Mouse (Mus musculus) gastrocnemius, postnatal 14 days (tissue): ENCODE data around the gene Sorbs2. TPM values are rescaled to one million over a fixed set of nuclear protein-coding genes. Genes with fewer than 3 reads are reported as not detected.
"Not testable (repeated sequence)": the region's sequence is repeated elsewhere in the genome, so short reads cannot be mapped to it uniquely, and the experiment has no call there.

Source experiments
- DNase-seq: peaks from one replicate; pipeline ENCODE4 v3.0.0; 2021; ENCODE audit warnings: mixed read lengths
- intact Hi-C: fragments of 180-260 bp; cut with DNase I; formaldehyde crosslinking; loops from one replicate; pipeline ENCODE4 v1.15.1; 2025; ENCODE audit warnings: low total_unique reads
- total RNA-seq, 2 experiments: library from RNA; stranded (reverse); gene quantifications; 2 replicates each; pipeline ENCODE4 v1.2.3; 2021

Gene Sorbs2
- total RNA-seq, 2 experiments from 2014 or later: 16.9 to 17.3 TPM

DNA sequence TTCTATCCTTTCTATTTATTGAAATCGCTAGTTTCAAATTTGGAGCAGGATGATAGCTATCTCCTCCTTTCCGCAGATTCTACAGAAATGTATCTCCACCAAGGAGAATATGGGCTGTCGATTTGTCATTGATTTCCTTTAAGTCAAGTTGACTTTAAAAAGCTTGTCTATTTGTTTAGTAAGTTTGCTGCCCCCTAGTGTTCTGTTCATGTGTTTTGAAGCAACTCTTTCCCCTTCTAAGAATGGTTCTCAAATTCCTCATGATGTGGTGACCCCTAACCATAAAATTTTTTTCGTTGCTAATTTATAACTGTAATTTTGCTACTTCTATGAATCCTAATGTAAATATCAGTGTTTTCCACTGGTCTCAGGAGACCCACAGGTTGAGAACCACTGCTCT lies 273.0 kb downstream of the Sorbs2 start:
- no peak for DNase-seq
- intact Hi-C loops: loop anchor here (2.0 to 5.0 kb wide), 2 partner anchors 326 to 343 kb away; no protein-coding TSS in a partner anchor

DNA sequence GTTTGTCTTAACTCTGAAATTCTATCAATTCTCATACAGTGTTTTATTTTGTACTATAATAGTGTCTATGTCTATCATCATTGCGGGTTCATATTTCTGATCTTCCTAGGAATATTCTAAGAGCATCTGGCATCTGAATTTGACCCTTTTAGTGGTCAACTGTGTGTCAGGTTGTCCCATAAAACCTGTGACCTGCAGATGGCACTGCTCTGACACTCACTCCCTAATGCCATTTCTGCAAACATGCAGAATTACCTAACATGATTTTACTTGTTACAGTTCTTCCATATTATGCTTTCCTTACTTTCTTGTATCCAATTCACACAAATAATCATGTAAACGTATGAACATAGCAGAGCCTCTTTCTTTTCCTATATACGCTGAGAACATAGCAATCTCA lies 281.0 kb downstream of the Sorbs2 start:
- no peak for DNase-seq
- intact Hi-C loops: no loop called here

DNA sequence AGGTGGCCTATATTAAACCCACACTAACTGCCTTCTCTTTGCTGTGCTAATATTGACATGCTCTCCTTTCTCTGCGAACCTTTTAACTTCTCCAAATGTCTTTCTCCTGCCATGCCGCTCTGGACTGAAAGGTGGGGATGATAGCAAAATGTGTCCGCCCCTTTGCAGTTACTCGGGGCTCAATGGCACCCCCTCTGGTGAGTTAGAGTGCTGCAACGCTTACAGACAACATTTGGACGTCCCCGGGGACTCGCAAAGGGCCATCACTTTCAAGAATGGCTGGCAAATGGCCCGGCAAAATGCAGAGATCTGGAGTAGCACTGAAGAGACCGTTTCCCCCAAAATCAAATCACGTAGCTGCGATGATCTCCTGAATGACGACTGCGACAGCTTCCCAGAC lies 287.3 kb downstream of the Sorbs2 start:
- no peak for DNase-seq
- intact Hi-C loops: loop anchor here (5.0 kb wide), 1 partner anchor 142 kb away; no protein-coding TSS in a partner anchor

DNA sequence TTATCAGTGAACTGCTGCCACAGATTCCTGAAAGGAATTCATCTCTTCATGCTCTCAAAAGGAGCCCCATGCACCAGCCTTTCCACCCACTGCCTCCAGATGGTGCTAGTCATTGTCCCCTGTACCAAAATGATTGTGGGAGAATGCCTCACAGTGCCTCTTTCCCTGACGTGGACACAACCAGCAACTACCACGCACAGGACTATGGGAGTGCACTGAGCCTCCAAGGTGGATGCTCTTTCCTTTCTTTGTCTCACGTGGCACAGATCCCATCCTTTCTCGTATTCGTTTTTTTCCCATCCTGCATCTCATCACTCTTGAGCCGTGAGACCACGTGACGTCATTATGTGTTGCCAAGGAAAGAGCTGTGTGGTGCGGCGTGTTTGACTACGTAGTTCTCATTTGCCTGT lies 288.7 kb downstream of the Sorbs2 start:
- intact Hi-C loops: loop anchor here (5.0 kb wide), 1 partner anchor 141 kb away; no protein-coding TSS in a partner anchor
- peak; percentile 33 for DNase-seq

DNA sequence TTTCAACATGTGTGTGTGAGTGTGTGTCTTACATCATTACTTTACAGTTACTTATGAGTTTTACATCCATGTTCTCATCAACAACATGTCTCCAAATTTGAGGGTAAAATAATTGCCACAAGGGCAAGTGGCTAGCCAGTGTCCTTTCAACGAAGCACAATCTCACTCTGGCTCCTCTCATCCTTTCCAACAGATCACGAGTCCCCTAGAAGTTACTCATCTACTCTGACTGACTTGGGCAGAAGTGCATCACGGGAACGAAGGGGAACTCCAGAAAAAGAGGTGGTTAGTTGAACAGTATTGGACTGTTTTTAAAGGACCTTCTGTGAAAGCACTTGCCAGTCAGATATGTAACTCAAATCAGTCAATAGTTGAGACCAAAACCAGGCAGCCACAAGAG lies 291.9 kb downstream of the Sorbs2 start:
- no peak for DNase-seq
- intact Hi-C loops: loop anchor here (5.0 kb wide), 1 partner anchor 138 kb away; no protein-coding TSS in a partner anchor

DNA sequence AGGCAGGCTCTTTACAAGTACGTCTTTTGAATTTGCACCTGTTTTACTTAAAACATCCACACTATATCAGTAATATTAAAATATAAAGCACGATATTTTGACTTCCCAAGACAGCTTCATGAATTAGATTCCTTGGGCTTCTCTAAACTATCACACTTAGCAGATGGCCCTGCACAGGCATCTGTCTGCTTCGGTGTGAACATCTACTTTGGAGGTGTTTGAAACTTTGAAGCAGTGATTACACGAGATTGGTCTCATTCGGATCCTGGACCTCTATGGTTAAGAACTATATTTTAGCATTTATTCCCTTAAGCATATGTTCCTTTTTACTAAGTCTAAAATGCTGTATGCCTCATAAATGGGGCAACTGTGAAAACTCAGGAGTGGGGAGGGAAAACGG lies 301.0 kb downstream of the Sorbs2 start:
- no peak for DNase-seq
- intact Hi-C loops: no loop called here

DNA sequence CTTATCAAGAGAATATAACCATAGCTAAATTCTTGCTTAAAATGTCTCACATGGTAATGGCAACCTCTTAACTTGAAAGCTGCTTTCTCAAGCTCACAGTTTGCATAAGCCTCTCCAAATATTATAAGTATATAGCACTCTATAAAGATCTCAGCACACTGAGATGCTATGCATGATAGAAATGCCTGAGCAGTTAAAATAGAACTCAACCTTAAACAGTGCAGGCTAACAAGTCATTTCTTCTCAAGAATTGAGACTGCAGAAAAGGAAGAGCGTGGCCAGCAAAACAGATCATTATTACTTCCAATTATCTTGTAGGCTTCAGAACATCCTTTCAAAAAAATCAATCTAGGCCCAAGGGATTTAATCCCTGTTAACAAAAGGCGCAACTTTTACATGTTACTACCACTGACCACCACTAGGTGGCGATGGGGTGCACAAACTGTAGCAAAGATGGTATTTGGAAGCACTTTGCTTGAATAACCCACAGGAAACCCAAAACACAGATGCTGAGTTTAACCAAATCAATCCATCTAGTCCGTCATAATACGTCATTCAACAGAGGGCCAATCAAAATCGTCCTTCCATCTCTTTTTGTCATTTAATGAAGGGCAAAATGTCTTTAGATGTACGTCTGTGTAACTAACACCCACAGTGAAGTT lies 309.3 kb downstream of the Sorbs2 start:
- peak; percentile 48 for DNase-seq
- intact Hi-C loops: loop anchor here (5.0 kb wide), 1 partner anchor 120 kb away; no protein-coding TSS in a partner anchor

DNA sequence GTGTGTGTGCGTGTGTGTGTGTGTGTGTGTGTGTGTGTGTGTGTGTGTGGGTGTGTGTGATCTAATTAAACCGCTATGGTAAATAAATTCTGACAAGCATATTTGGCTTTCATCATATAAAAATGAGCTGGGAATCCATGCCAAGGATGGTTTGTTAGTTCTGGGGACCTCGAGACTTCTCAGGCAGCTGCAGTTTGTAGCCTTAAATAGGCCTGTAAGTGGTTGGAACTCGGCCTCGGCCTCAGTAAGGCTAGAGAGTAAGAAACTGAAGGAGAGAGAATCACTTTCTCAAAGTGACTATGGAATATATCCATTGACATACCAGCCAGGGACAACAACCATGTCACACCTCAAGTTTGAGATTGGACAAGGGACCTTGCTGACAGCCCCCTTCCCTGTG lies 314.1 kb downstream of the Sorbs2 start:
- intact Hi-C loops: loop anchor here (10.0 kb wide), 1 partner anchor 63 kb away; the partner anchor contains the start of gene Pdlim3
- DNase-seq: no peak

DNA sequence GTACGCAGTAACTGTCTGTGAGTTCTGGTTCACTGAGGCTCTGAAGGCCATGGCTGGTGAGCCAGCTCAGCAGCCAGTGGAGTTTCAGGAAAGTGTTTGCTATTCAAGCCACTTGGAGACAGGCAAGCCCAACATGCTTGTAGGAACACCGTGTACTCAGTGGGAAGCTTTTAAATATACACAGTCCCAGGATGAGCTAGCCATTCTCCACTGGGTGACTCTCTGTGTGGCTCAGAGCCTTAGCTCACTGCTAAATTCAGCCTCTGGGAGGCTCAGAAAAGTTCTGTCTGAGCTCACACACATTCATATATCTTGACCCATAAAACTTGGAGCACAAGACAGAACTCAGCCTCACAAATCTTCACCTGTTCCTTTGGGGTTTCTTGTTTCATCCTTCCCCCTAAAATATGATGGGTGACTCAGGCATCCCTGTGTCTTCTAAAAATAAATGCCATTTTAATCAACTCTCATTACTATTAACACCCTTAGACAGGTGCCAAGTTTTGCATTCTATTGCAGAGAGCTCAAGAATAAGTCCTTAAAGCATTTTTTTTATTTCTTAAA lies 322.5 kb downstream of the Sorbs2 start:
- intact Hi-C loops: loop anchor here (10.0 kb wide), 1 partner anchor 55 kb away; the partner anchor contains the start of gene Pdlim3
- DNase-seq: no peak

DNA sequence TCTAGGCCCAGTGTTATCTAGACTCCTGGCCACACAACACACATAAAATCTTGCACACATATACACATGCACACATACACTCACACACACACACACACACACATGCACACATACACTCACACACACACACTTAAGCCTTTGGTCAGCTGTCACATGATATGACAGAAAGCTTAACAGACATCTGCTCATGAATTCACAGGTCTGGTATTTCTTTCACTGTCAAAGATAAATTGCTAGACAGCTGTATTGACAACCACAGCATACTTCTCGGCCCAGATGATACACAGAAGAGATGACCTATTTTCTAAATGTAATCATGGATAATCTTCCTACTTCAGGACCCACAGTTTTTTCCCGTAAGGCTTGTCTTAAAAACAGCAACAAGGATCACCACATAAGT lies 326.3 kb downstream of the Sorbs2 start:
- DNase-seq: no peak
- intact Hi-C loops: no loop called here

DNA sequence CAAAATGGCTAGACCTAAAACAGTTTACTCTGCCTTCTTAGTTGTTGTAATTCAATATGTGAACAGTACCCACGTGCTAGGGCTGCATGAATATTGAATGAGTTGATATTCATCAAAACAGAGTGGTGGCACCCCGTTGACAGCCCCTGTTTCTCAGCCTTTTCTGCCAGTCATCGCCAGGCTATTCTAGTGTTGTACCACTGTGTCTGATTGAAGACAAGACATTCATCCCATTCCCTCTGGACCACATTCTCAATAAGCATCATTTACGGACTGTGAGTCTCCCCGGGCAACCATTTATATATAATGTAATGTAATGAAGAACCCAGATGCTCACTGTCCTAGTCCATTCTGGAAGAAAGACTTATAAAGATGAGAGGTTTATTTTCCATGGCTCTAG lies 335.7 kb downstream of the Sorbs2 start:
- DNase-seq: no peak
- intact Hi-C loops: no loop called here

DNA sequence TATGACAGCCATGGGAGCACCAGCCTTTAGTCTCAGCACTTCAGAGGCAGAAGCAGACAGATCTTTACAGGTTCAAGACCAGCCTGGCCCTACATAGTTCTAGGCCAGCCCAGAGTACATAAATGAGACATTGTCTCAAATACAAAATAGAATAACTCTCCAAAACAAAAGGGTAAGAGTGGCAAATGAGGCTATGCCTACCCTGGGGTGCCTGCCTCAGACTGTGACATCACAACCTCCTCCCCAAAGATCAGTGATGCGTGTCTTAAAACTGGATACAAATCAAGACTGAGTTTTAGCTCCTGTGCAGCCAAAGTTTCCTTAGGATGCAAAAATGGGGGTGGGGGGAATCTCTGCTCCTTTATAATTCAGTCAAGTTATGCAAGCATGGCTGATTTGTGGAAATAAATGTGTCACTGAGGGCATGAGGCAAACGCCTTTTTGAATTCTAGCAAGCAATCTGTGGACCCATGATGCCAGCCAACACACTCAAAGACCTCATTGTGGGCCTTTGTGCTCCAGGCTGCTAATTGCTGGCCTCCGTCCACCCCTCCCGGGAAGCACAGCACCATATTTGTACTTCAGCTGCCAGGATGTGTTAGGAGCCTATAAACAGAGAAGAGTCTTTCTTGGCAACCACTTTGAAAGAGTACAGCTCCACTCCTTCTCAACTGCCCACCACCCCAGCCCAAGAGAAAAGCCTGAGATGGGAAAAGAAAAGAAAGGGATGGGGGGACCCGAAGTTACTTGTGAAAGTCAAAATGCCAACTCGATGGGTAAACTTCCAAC lies 336.7 kb downstream of the Sorbs2 start:
- intact Hi-C loops: no loop called here
- peak; percentile 54 for DNase-seq

DNA sequence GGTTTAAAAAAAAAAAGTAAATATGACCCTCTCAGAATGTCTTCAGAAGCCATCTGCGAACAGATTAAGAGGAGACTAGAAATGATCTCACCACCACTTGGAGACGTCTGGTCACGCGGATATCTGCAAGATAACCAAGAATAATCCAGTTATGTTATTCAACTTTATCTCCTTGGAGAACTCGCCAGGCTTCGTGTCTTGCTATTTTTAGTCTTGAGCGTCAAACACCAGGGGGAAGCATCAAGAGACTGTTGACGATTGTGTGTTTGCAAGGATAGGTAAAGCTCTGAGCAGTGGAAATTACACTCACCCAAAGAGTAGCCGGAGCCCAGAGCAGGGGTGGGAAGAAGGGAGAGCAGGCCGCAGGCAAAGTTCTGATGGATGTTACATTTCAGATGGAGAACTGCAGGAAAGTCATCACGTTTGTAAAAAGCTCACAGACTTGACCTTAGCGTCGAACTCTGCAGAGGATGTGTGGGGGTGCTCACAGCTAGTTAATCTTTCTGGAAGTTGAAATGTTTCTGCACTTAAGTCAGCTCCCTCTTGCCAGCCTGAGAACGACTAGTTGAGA lies 337.4 kb downstream of the Sorbs2 start:
- no peak for DNase-seq

DNA sequence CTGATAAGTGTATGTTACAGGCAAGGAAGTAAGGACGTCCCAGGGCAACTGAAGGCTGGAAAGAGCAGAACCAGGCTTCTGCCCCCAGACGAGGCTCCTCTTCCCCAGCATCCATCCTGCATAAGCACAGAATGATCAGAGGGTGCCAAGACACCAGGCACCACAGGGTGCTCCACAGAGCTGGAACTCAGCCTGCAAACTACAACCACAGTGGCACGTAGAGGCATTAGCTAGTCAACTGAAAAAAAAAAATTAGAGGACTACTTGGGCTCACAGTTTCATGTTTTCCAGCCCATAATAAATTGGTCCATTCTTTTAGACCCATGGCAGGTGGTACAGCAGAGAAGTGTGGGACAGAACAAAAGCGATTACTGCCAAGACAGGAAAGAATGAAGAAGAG lies 338.3 kb downstream of the Sorbs2 start:
- intact Hi-C loops: no loop called here
- no peak for DNase-seq

More for the DNA sequence above, 337.4 kb downstream of the Sorbs2 start:
- intact Hi-C loops: no loop called here

DNA sequence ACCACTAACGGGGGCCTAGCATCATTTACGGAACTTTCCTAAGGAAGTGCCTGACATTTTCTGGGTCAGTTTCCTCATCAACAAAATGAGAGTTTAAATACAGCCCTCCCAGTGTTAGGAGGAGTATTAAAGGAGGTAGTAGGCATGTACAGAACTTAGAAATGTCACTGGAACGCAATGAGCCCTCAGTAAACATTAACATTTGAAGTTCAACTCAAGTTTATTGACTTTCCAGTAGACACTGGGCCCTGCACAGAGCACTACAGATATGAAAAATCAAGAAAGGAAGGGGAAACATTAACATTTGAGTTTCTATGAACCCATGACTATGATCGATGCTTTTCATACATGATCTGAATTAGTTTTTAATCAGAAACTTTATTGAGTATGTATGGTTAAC lies 347.5 kb downstream of the Sorbs2 start:
- intact Hi-C loops: no loop called here

DNA sequence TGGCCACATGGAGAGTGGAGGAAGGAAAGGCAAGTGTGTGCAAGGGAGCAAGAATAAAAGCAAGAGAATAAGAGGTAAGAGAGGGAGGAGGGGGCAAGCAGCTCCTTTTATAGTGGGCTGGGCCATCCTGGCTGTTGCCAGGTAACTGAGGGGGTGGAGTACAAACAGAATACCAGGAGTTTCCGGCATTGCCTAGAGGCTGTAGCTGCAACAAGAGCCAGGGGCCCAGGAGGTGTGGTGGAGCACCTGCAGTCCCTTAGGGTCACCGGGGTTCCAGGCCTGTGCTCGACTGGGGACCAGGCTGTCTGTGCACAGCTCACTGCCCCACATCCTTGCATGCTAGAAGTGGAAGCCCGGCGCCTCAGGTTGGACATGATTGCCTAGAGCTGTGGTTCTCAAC lies 350.1 kb downstream of the Sorbs2 start:
- no peak for DNase-seq
- intact Hi-C loops: no loop called here

More for the DNA sequence above, 347.5 kb downstream of the Sorbs2 start:
- no peak for DNase-seq

DNA sequence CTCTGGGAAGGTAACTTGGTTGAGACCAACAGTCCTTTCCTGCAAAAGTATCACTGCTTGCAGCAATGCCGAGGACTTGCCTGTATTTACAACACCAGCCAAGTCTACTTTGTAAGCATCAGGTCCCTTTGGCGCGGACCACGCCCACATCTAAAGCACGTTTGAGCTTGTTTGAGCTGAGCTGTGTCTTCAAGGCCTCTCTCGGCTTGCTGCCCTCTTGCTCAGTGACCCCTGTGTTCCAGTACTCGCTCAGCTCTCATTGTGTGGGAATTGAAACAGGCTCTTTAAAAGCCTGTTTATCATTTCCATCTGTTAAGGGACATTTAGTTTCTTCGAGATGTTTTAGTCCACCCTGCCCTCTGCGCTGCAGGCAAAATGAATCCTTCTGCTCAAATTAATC lies 350.8 kb downstream of the Sorbs2 start:
- no peak for DNase-seq
- intact Hi-C loops: no loop called here

DNA sequence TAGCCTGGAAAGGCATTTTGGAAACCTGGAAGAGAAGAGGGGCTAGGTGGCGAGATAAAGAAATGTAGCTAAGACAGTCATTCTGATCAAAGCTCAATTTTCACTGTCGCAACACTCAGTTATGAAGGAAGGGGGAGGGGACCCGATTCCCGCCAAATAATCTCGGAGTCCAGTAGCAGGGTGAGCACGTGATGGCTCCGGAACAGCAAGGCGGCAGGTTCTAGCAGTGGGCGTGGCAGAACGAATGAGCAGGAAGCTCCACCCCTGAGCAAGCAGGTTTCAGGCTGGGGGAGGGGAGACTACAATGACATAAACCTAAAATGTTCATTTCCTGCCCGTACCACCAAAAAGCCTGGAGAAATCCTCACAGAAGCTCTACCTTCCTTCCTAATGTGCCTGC lies 364.0 kb downstream of the Sorbs2 start:
- intact Hi-C loops, DNase-seq: not testable (repeated sequence)

DNA sequence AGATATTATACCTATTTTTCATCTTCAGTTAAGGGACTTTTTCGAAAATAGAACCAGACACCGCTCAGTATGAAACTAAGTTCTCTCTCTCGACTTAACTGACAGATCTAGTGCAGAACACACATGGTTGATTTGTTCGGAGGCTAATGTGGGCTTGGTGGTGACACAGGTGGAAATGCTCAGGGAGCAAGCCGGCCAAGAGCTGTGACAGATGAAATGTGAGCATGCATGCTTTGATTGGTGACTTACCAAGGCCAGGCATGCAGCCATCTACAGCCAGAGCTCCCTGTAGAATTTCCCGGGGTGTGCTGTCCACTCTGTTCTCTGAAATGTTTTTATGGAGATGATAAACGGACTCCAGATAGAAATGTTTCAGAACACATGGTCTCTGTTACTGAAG lies 364.5 kb downstream of the Sorbs2 start:
- DNase-seq: peak; percentile 78
- intact Hi-C loops: no loop called here
